Mouse (Mus musculus): ENCODE measurements around the gene Sptlc2. TPM values are rescaled to one million over a fixed set of nuclear protein-coding genes. Genes with fewer than 3 reads are reported as not detected.
A peak's percentile ranks its signal among the peaks of the same experiment; 100 is the strongest.

Gene Sptlc2
- total and polyA plus RNA-seq, 3 experiments, result 37.1 to 68.6 (median 49.2) TPM

DNA sequence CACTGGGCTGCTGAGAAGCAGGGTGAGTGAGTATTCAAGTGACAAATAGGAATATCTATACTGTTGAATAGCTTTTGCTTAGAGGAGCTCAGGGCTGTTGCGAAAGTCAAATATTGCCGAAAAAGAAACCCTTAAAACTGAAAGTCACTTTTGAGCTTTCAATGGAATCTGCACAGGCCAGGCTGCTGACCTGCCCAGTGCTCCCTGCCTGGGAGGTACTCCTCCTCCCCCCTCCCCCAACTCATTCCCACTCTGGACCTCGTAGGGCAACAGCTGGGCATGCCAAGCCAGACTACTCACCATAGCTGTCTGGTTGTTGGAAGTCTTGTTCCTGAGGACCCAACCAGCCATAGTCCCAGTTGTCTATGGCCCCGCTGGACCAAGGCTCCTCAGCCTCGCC, 103.4 kb downstream of the Sptlc2 start:
- H3K27ac ChIP-seq (ENCODE audit: insufficient read depth, low read depth), result no peak overlapping the region
- no peak overlapping the region for H3K4me2 ChIP-seq (ENCODE audit: insufficient read depth, low read depth, poor library complexity, severe bottlenecking)
- no peaks in the 10 kb centered on the region for H3K27me3 ChIP-seq (replicated peaks)
- peaks cover 6 to 7% of the 10 kb centered on the region in 2 experiments for H3K4me1 ChIP-seq (ENCODE audit: control insufficient read depth in 1 of 2, insufficient read depth in 2 of 2)
- dilution Hi-C loops (cut with MboI; ENCODE audit: extremely low pct_ligation_motif_present, extremely low pct_unique_long_range_greater_than_20kb, low sequenced_read_pairs), result no loop called here
- peaks cover 0 to 4% of the 10 kb centered on the region in 2 experiments for H3K36me3 ChIP-seq (replicated peaks in 1 of 2; ENCODE audit: control insufficient read depth in 1 of 2, insufficient read depth in 1 of 2, low read length in 1 of 2)
- H3K9ac ChIP-seq (ENCODE audit: insufficient read depth, low read depth), result no peak overlapping the region
- TF ChIP-seq ZNF384 (IDR thresholded peaks at IDR 0.05; ENCODE audit: low read depth, low read length), result no peak
- no peak for TF ChIP-seq HCFC1 (IDR thresholded peaks at IDR 0.05; ENCODE audit: low read depth, low read length)
- H3K4me3 ChIP-seq (replicated peaks in 1 of 3; ENCODE audit: low read depth in 2 of 3, low read length in 2 of 3, poor library complexity in 1 of 3), result no peak overlapping the region
- peaks cover 6% of the 10 kb centered on the region for H3K9me3 ChIP-seq (replicated peaks; ENCODE audit: low read length)
- no peaks in the 10 kb centered on the region for H3K79me2 ChIP-seq (replicated peaks; ENCODE audit: control insufficient read depth, extremely low read depth, insufficient read depth, poor library complexity, severe bottlenecking)
- no peak for DNase-seq (ENCODE audit: extremely low read depth)
- in situ Hi-C loops (cut with MboI; ENCODE audit: low pct_ligation_motif_present, low pct_unique_long_range_greater_than_20kb, low sequenced_read_pairs), result no loop called here

DNA sequence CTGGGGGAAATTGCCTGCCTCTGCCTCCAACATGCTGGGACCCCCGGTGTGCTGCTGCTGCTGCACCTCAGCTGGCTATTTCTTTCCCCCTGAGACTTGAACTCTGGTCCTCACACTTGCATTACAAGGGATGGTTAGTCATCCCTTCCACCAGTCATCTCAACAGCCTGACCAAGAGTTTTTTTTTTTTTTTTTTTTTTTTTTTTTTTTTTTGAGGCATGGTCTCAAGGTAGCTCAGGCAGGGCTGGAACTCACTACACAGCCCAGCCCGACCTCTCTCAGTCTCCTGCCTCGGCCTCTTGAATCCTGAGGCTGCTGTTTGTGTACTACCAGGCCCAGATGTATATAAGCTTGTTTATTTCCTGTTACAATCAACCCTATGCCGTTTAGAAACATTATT, 103.9 kb downstream of the Sptlc2 start:
- in situ Hi-C loops (cut with MboI; ENCODE audit: low pct_ligation_motif_present, low pct_unique_long_range_greater_than_20kb, low sequenced_read_pairs), result no loop called here
- TF ChIP-seq ZNF384 (IDR thresholded peaks at IDR 0.05; ENCODE audit: low read depth, low read length), result peak; percentile 93
- no peak for TF ChIP-seq SMC3 (IDR thresholded peaks at IDR 0.05; ENCODE audit: low read depth, low read length)
- no peak for DNase-seq (ENCODE audit: extremely low read depth)
- Histone ChIP-seq H3K27me3 (replicated peaks) (no peaks in the 10 kb centered on the region), H3K9me3 (replicated peaks; ENCODE audit: low read length) (peaks cover 6% of the 10 kb centered on the region), H3K79me2 (replicated peaks; ENCODE audit: control insufficient read depth, extremely low read depth, insufficient read depth, poor library complexity, severe bottlenecking) (no peaks in the 10 kb centered on the region), H3K36me3 (replicated peaks in 1 of 2; ENCODE audit: control insufficient read depth in 1 of 2, insufficient read depth in 1 of 2, low read length in 1 of 2) (peaks cover 0 to 7% of the 10 kb centered on the region in 2 experiments), H3K9ac (ENCODE audit: insufficient read depth, low read depth) (no peak overlapping the region), H3K4me2 (ENCODE audit: insufficient read depth, low read depth, poor library complexity, severe bottlenecking) (no peak overlapping the region), H3K27ac (ENCODE audit: insufficient read depth, low read depth) (no peak overlapping the region), H3K4me3 (replicated peaks in 1 of 3; ENCODE audit: low read depth in 2 of 3, low read length in 2 of 3, poor library complexity in 1 of 3) (no peak overlapping the region), H3K4me1 (ENCODE audit: control insufficient read depth in 1 of 2, insufficient read depth in 2 of 2) (peaks cover 6 to 10% of the 10 kb centered on the region in 2 experiments)
- dilution Hi-C loops (cut with MboI; ENCODE audit: extremely low pct_ligation_motif_present, extremely low pct_unique_long_range_greater_than_20kb, low sequenced_read_pairs), result no loop called here

DNA sequence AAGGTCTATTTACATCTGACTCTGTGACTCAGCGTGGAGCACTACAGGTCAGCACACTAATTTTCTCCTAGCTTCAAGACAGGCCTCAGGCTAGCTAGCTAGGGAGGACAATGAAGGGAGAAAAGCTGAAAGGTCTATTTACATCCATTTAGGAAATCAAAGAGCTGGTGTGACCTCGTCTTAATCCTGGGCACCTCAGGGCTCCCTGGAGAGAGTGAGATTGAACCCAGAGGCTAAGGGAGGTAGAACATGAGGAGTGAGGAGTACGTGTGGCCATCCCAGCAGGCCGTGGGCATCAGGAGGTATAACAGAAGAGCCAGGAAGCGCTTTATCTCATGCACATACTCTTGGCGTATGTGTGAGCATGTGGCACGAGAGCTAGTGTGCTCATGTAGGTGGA, 104.4 kb downstream of the Sptlc2 start:
- H3K79me2 ChIP-seq (replicated peaks; ENCODE audit: control insufficient read depth, extremely low read depth, insufficient read depth, poor library complexity, severe bottlenecking), result no peaks in the 10 kb centered on the region
- dilution Hi-C loops (cut with MboI; ENCODE audit: extremely low pct_ligation_motif_present, extremely low pct_unique_long_range_greater_than_20kb, low sequenced_read_pairs), result no loop called here
- no peak overlapping the region for H3K4me3 ChIP-seq (replicated peaks in 1 of 3; ENCODE audit: low read depth in 2 of 3, low read length in 2 of 3, poor library complexity in 1 of 3)
- no peak overlapping the region for H3K4me2 ChIP-seq (ENCODE audit: insufficient read depth, low read depth, poor library complexity, severe bottlenecking)
- TF ChIP-seq ELF1 (IDR thresholded peaks at IDR 0.05; ENCODE audit: low read depth, low read length), result no peak
- TF ChIP-seq MAFK (IDR thresholded peaks at IDR 0.05; ENCODE audit: insufficient replicate concordance, low read length), result no peak
- TF ChIP-seq PAX5 (IDR thresholded peaks at IDR 0.05; ENCODE audit: low read length), result no peak
- no peak for TF ChIP-seq ZNF384 (IDR thresholded peaks at IDR 0.05; ENCODE audit: low read depth, low read length)
- no peak for TF ChIP-seq CTCF (conservative IDR thresholded peaks at IDR 0.05 in 1 of 2, IDR thresholded peaks at IDR 0.05 in 1 of 2; ENCODE audit: low read depth in 2 of 2, low read length in 2 of 2)
- no peak for TF ChIP-seq RAD21 (IDR thresholded peaks at IDR 0.05; ENCODE audit: low read depth, low read length)
- TF ChIP-seq ZC3H11A (IDR thresholded peaks at IDR 0.05; ENCODE audit: low read depth, low read length), result no peak
- TF ChIP-seq POLR2AphosphoS2 (IDR thresholded peaks at IDR 0.05; ENCODE audit: low read depth, low read length), result no peak
- no peaks in the 10 kb centered on the region for H3K27me3 ChIP-seq (replicated peaks)
- no peak for DNase-seq (ENCODE audit: extremely low read depth)
- peaks cover 6 to 10% of the 10 kb centered on the region in 2 experiments for H3K4me1 ChIP-seq (ENCODE audit: control insufficient read depth in 1 of 2, insufficient read depth in 2 of 2)
- H3K9me3 ChIP-seq (replicated peaks; ENCODE audit: low read length), result peaks cover 6% of the 10 kb centered on the region
- in situ Hi-C loops (cut with MboI; ENCODE audit: low pct_ligation_motif_present, low pct_unique_long_range_greater_than_20kb, low sequenced_read_pairs), result no loop called here
- H3K36me3 ChIP-seq (replicated peaks in 1 of 2; ENCODE audit: control insufficient read depth in 1 of 2, insufficient read depth in 1 of 2, low read length in 1 of 2), result peaks cover 0 to 11% of the 10 kb centered on the region in 2 experiments
- H3K27ac ChIP-seq (ENCODE audit: insufficient read depth, low read depth), result no peak overlapping the region
- H3K9ac ChIP-seq (ENCODE audit: insufficient read depth, low read depth), result no peak overlapping the region

Data from CH12.LX (cell line).